In genomic region chr3:133329406-133329805, GRCm38 (mm10) we compare ENCODE assay signal across 26 mouse cellular contexts. TPM values are rescaled to one million over a fixed set of nuclear protein-coding genes. Genes with fewer than 3 reads are reported as not detected.
DNase-seq lines count a peak whose midpoint lies in the region; ATAC-seq and TF ChIP-seq lines count a peak whose summit lies in the region.
"Had no signal": no experiment of that assay in that cellular context is flagged by ENCODE, and none has a peak within 500 bp of the region (broad histone marks: within the 10 kb centered on the region; RNA-seq: fewer than 3 reads in every experiment).

No protein-coding gene starts in this region.

- no peak overlapping the region for H3K4me3 ChIP-seq in layer of hippocampus, adult 2 months
- H3K4me3 ChIP-seq: embryonic facial prominence, embryonic 15.5 days; heart, adult 2 months; heart, embryonic 15.5 days; limb, embryonic 15.5 days; midbrain, embryonic 12.5 days had no signal

- peak; percentile 37 for TF ChIP-seq CTCF in layer of hippocampus, adult 2 months (conservative IDR thresholded peaks at IDR 0.05)

- ATAC-seq in megakaryocyte progenitor cell, adult 5-6 weeks (replicated peaks; ENCODE audit: poor library complexity) = peak; percentile 56
- ATAC-seq: activated CD4-positive, CD25-positive, alpha-beta regulatory T cell, adult 4 months; forebrain, embryonic 16.5 days; hindbrain, embryonic 16.5 days had no signal

- no peak overlapping the region for H3K27ac ChIP-seq in layer of hippocampus, adult 2 months
- H3K27ac ChIP-seq: embryonic facial prominence, embryonic 15.5 days; heart, adult 2 months; heart, embryonic 15.5 days; limb, embryonic 15.5 days; midbrain, embryonic 12.5 days had no signal

- DNase-seq in layer of hippocampus, adult 2 months (ENCODE audit: low spot score in 2 of 2) = no peak
- DNase-seq in layer of hippocampus, adult 9-11 months = no peak
- DNase-seq in A20 (ENCODE audit: low read depth, low spot score) (peak; percentile 51), ES-CJ7 (ENCODE audit: low read depth, low spot score) (peak; percentile 27)
- DNase-seq in embryo, embryonic 11 days = no peak
- DNase-seq in cerebellum, postnatal 36 days = no peak
- DNase-seq in adrenal gland, adult 18-20 months (ENCODE audit: low spot score in 2 of 2) = no peak
- DNase-seq: adrenal gland, postnatal 14 days; cerebellum, adult 11 months; cerebellum, postnatal 14 days; heart, adult 2 months; heart, postnatal 4 days; kidney, postnatal 4 days; layer of hippocampus, postnatal 36 days; lung, adult 2 months; lung, postnatal 4 days; spleen, adult 18-20 months; thymus, adult 18-20 months had no signal

RNA-seq across cellular contexts. Expression of gene Ppa2, which starts 19.5 kb away (rescaled TPM):
- 10 to 100 TPM; 46.1 to 47.4 TPM for total RNA-seq in layer of hippocampus, adult 2 months (2021)
- total RNA-seq in megakaryocyte progenitor cell, adult 5-6 weeks (2015) = 74.3 and 77.4 TPM in 2 replicates
- total RNA-seq in megakaryocyte progenitor cell, adult 5-6 weeks (2017) = 70.4 and 79.6 TPM in 2 replicates
- total RNA-seq in adrenal gland, adult 18-20 months (2021) = 10 to 100 TPM; 54.6 to 68.5 TPM

Comparison
In these comparisons a context has a peak if more than half of its experiments do, and no peak if none do; other contexts are left out.
1. DNase-seq: peak in A20 (single experiment) and ES-CJ7 (single experiment); none in layer of hippocampus, adult 2 months (0 of 2), layer of hippocampus, adult 9-11 months (single experiment), embryo, embryonic 11 days (single experiment), cerebellum, postnatal 36 days (0 of 2) and adrenal gland, adult 18-20 months (0 of 2).